Mouse (Mus musculus): ENCODE data around the gene Tbc1d15. TPM values are rescaled to one million over a fixed set of nuclear protein-coding genes. Genes with fewer than 3 reads are reported as not detected.
A peak's percentile ranks its signal among the peaks of the same experiment; 100 is the strongest.

The Tbc1d15 gene
- total RNA-seq, 2 experiments from 2014 or later: 41.4 to 42.9 TPM

DNA sequence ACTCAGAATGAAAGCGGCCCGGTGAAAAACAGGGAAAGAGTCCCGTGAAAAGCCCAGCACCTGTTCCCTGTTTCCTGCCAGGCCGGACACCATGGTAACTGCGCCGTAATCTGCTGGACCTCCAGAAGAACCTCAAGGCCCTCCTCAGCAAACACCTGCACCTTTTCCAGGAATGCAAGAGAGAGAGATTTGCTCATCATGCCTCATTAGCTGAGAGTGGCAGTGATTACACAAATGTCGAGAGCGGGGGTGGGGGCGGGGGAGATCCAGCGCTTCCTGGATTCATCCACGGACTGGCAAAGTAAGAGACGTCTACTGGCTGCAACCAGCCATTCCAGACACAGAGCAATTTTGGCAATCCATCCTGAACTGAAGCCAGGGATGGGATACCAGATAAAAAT, 75.7 kb downstream of the Tbc1d15 start:
- peak; percentile 17 to 35 for DNase-seq (ENCODE audit: low spot score in 2 of 2)
- intact Hi-C loops (cut with DNase I): no loop called here

DNA sequence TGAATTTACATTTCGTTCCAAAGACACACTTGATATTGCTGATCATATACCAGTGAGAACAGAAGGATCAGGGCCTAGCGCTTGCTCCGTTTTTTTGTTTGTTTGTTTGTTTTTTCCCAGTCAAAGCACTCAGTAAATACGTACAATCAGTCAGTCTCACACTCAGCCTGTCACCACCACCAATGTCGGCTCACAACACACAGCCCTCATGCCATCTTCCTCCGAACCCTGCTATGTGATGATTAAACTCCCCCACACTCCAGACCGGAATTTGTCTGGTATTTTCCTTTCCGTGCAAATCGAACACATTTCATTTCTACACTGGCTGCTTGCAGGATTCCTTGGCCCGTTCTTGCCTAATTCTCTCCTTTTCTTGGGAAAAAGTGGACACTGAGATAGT, 77.9 kb downstream of the Tbc1d15 start:
- intact Hi-C loops (cut with DNase I): no loop called here
- no peak for DNase-seq (ENCODE audit: low spot score in 2 of 2)

DNA sequence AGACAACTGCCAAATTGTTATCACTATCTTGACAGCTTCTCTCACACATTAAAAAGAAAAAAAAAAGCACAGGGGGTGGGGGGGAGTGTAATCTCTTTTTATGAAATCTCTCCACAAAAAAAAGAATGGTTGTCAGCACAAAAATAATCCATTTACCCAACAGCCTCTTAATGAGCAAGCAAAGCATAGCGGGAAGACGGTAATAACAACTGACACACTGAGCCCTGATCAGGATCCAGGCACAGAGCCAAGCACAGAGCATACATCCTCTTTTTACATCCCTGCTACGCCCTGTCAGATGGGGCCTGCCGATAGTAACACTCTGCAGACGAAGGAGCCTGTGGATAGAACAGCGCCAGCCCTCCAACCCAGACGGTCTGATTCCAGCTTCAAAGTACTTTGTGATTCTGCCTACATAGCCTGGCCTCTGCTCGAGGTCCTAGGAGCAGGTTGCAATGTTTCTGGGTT, 79.9 kb downstream of the Tbc1d15 start:
- DNase-seq (ENCODE audit: low spot score in 2 of 2): peak; percentile 53 to 69

DNA sequence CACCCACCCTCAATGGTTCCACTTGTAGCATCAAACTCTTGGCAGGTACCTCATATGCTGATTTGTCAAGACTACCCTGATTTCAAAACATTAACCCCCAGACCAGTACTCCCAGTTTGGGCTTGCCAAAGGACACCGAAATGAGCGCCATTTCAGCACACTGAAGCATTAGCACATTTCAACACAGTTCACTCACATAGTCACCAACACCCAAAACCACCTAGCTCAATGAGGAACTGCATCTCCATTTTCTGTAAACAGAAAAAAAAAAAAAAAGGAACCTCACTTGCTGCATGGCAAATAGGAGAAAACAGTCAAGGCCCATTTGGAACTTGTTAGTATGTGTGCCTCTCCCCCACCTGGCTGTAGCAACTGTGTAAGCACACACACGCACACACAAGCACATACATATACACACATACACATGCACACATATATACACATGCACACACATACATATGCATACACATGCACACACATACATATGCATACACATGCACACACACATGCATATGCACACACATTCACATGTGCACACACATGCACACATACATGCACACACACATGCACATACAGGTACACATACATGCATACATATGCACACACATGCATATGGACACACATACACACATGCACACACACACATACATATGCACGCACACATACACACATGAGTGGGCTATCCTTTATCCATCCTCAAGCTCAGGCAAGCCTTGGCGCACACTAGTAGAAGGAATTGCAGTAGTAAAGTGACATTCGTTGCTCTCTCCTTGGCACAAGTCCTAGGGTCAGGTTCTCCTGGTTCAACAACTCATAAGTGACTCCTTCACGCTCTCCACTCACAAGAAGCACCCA, 80.5 kb downstream of the Tbc1d15 start:
- intact Hi-C loops (cut with DNase I): no loop called here
- DNase-seq (ENCODE audit: low spot score in 2 of 2): no peak

More for the DNA sequence above, 79.9 kb downstream of the Tbc1d15 start:
- intact Hi-C loops (cut with DNase I): no loop called here

DNA sequence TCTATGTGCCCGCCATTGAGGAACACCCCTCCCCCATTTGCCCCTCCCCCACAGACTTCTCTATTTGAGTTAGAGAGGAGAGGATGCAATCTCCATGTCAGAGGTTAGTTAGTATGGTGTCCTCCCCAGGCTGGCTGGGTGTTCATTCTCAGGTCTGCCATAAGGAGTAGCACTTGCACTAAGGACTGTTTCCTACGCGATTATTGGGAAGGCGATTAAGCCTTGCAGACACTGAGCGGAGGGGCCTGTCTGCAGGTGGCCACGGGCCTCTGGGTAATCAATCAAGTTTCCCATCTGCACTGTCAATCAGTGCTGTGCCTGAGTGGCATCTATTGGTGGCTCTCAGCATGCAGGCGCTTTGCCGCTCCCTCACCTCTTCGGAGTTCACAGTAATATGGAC, 81.9 kb downstream of the Tbc1d15 start:
- no peak for DNase-seq (ENCODE audit: low spot score in 2 of 2)
- intact Hi-C loops (cut with DNase I): no loop called here

DNA sequence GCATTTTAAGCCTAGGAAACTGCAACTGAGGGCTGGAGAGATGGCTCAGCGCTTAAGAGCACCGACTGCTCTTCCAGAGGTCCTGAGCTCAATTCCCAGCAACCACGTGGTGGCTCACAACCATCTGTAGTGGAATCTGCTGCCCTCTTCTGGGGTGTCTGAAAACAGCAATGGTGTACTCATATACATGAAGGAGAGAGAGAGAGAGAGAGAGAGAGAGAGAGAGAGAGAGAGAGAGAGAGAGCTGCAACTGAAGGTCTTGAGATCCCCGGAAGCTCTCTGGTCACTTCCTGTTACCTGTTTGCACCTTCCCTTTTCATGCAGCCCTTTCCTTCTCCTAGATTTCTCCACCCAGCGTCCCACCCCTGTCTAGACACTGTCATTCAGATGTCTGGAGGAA, 91.0 kb downstream of the Tbc1d15 start:
- intact Hi-C loops (cut with DNase I): no loop called here

More for the DNA sequence above, 91.0 kb downstream of the Tbc1d15 start:
- no peak for DNase-seq (ENCODE audit: low spot score in 2 of 2)

Other genes with a start within 250 kb of the Tbc1d15 start
- 1 to 10 TPM; 1.4 to 1.6 TPM for gene Tph2, start 66.4 kb downstream of the Tbc1d15 start, total RNA-seq (2021)
- 10 to 100 TPM; 49.7 to 50.6 TPM for gene Rab21, start 64.1 kb upstream of the Tbc1d15 start, total RNA-seq (2021)
- gene Tmem19, start 111.0 kb upstream of the Tbc1d15 start, total RNA-seq (2021): 10 to 100 TPM; 52.6 to 57.6 TPM
- gene Thap2, start 133.0 kb upstream of the Tbc1d15 start, total RNA-seq (2021): 10 to 100 TPM; 10.7 to 13.1 TPM
- gene Zfc3h1, start 133.5 kb upstream of the Tbc1d15 start, total RNA-seq (2021): 10 to 100 TPM; 50.9 to 52.6 TPM

All from left cerebral cortex, postnatal 14 days (tissue).